Mouse (Mus musculus) right cerebral cortex, postnatal 4 days (tissue): ENCODE measurements around the gene Smad6.

Source experiments
- DNase-seq: peaks from one replicate; pipeline ENCODE4 v3.0.0-alpha.2; 2022

Smad6 gene

DNA sequence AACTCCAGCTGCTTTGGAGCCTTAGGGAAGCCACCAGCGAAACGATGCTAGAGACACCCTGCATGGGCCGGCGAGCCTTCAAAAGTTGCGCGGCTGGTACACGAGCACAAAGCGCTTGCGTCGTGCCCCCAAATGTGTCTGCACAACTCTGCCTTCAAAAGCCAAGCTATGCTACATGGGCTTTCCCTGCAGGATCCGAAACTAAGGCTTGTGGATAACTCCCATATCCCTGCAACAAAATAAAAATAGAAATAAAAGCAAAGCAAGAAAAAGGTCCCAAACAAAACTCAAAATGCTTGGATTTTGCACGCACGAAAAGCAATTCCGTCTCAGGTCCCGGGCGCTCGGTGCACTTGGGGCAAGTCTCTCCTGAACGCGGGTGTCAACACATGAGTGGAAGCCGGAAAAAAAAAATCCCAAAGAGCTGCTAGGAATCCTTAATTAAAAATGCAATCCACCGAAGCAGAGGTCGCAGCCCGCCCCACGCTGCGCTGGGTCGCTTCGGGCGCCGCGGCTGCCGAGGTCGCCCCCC is 474 bp downstream of the Smad6 start:
- no peak for DNase-seq

DNA sequence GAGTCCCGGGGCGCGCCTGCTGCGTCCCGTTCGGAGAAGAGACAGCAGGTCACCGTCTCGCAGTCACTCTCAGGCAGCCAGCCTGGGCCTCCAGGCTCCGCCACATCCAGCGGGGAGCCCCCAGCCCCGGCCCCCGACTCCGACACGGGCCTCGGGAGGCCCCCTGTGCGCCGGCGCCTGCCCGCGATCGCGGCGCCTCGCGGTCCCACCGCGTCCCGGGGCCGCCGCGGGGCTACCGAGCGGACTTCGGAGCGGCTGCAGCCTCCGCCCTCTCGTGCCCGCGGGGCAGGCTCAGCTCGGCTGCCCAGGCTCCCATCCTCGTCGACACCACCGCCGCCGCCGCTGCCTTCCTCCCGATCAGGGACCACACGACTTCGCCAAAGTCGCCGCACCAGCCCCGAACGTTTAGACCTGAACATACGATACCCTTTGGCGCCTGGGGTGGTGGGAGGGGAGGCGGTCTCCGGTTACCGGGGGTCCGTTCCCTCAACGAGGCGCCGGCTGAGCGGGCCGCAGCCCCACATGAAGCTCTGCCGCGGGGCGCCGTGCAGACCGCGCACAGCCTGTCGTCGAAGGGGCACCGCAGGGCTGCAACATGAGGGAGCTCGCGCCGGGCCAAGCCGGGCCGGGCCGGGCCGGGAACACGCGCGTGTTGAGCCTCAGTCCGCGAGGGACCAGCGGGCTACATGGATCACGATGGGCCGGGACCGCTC is 1.1 kb downstream of the Smad6 start:
- peak; percentile 20 for DNase-seq

DNA sequence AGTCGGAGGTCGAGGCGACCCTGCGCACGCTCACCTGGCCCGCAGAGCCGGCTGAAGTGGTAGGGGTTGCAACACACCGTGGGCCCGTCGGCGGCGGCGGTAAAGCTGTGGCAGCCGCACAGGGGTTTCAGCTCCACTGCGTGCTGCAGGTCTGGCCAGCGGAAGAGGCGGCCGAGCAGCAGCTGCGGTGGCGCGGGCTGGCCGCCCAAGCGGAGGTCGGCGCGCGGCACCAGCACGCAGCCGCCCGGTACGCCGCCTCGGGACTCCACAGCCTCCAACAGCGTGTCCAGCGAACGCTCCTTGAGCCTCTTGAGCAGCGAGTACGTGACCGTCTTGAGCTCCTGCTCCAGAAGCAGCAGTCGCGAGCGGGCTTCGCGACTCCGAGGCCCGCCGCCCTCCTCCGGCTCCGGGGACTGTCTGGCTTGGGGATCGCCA is 1.7 kb downstream of the Smad6 start:
- DNase-seq = peak; percentile 16

DNA sequence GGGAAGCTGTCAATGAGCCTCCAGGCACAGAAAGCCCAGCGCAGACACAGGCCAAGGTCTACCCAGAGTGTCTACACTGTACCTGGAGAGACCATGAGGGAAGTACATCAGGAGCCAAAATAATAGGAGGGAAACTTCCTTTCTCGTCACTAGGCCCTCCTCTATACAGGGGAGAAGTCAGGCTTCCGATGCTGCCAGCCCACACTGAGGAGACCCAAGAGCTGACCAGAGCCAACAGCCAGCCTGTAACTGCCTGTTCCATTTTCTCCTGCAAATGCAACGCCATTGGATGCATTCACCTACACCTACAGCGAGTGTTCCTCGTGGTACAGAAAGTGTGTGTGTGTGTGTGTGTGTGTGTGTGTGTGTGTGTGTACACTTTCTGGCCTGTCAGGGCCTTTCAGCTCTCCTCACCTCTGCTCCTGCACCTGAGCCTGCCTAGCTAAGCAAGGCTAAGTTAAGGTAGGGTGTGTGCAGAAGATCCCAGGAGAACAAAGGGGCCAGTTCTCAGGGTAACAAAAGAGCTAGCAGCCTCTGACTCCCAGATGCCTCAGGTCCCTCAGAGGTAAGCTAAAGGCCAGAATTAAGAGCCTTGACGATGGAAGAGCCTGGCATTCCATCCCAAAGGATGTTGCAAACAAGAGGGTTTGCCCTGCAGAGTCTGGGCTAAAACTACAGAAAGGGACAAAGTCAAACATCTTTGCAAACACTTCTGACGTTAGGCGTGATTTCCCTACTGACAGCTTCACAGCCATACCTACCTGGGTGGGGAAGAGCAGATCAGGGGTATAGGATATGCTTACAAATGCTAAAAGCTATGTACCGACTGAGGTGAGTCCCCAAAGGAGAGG is 2.6 kb downstream of the Smad6 start:
- DNase-seq = no peak

DNA sequence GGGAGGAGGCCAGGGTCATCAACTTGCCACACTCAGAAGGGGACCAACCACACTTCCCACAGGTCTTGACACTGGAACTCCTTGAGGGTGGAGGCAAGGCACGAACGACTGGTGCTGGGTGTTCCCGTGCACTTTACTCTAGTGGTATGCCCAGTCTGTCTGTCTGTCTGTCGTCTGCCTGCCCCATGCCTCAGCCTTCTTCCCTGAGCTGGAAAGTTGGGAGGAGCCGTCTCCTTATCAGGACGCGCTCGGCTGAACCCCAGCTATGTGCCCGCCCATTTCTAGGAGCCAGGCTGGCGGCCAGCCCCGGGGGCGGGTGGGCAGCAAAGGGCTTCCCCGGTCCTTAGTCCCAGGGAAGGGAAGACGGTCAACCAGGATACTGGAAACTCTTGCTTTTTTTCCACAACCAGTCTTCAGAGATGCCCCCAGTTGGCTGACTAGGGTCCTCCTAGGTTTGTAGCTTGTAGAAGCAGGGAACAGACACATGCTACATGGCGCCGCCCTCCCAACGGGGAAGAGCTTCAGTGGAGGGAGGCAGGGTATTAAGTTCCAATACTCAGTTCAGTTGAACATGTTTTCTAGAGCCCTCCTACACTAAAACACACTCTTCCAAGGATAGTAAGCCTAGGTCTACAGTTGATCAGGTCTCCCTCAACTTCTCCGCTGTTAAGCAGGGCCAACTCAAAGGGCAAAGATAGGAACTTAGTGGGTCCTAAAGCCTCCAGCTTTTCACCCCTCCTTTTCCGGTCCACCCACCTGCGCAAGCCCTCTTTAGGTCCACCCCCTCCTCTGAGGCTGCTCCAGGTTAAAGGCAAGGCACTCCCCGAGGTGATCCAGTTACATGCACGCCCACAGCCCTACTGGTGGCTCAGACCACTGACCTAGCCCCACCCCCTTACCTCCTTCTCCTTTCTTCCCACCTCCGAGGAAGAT is 3.7 kb downstream of the Smad6 start:
- peak; percentile 14 for DNase-seq

DNA sequence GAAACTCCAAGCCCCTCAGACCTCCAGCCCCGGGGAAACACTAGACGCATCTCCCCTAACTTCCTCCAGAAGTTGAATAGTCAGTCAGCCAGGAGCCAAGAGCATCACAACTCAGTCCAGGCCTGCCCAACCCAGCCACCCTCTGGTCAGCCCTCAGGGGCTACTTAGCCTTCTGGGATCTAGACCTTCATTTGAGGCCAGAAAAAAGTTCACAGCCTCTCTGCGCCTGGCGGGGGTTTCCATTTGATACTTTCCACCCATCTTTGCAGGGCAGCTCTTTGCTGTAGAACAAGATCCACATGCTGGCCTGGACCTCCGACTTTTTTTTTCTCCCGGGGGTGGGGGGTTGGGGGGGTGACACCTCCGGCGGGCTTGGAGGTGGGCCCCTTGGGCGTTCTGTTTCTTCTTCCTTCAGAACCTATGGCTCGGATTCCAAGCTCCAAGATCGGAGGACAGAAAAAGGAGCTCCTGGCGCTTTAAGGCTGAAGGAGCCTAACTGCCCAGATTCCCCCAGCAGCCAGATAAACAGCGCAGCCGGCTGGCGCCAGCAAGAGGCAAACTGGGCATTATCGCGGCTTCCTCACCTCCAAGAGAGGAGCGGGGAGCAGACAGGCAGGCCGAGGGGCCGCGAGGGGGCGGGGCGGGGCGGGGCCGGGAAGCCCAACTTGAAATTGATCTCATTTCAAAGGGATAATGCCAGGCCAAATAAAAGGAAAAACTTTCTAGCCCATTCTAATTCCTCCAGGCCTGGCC is 5.0 kb downstream of the Smad6 start:
- DNase-seq = peak; percentile 19

DNA sequence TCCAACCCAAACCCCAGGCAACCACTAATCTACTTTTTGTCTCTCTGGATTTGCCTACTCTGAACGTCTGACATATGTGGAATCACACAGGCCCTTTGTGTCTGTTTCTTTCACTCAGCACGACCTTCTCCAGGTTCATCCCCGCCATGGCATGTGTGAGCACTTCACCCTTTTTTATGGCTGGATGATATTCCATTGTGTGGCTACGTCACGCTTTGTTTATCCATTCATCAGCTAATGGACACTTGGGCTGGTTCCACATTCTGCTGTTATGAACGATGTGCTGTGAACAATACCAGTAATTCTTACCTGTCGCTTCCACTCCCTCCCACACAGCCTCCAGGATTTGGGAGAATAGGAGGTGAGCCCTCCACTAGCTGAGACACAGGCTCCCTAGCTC is 5.8 kb downstream of the Smad6 start:
- no peak for DNase-seq

DNA sequence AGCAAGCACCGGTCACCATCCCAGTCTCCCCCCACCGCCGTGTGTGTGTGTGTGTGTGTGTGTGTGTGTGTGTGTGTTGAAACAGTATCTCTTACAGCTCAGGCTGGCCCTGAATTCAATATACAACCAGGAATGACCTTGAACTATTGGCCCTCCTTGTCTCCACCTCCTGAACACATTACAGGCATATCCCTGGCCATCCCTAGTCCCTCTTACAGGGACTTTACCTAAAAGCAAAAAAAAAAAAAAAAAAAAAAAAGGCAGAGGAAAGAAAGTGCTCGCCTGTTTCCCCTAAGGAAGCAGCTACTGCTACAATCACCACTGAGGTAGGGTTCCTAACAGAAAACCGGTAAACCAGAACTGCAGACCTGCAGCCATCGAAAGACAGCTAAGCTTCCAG is 7.1 kb downstream of the Smad6 start:
- DNase-seq = no peak

DNA sequence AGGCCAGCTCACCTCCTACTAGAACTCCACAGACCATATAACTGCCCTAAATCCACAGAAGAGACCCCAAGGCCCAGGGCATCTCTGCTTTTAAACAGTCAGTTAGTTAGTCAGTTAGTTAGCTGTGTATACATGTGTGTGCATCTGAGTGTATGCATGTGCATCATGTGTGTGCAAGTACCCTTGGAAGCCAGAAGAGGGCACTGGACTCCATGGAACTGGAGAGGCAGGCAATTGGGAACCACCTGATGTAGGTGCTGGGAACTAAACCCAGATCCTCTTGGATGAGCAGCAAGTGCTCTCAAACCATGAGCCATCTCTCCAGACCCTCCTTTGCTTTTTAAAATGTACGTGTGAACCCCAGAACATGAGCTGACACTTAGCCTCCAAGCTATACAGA is 10.5 kb downstream of the Smad6 start:
- no peak for DNase-seq

DNA sequence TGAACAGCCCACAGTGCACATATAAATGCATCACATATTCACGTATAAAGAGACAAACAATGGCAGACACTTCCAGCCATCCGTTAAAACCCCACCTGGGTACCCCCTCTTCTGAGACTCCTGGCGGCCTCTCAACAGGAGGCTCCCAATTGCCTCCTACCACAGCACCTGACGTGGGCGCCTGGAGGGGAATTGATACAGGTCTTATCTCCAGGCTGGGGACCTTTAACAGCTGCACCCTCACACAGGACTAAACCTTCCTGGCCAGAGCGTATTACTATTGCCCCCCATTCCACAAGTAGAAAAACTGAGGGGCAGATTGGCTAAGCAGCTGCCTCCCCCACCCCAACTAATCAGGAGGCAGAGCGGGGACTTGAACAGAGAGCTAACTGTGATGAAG is 18.9 kb downstream of the Smad6 start:
- no peak for DNase-seq

DNA sequence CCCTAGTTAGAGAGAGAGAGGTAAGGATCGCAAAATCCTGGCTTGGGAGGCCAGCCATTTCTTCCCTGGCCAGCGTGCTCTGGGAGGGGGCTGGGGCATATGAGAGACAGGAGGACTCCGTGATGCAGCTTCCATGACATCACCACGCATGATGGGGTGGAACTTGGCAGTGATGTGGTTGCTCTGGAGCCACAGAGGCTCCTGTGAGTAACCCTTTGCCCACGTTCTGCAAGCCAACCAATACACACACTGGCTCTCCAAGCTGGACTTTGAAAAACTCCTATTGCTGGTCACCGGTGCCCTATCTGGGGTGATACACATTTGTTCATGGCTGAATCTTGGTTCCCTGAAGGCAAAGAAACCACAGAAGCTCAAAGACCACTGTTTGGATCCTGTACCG is 20.8 kb downstream of the Smad6 start:
- no peak for DNase-seq

DNA sequence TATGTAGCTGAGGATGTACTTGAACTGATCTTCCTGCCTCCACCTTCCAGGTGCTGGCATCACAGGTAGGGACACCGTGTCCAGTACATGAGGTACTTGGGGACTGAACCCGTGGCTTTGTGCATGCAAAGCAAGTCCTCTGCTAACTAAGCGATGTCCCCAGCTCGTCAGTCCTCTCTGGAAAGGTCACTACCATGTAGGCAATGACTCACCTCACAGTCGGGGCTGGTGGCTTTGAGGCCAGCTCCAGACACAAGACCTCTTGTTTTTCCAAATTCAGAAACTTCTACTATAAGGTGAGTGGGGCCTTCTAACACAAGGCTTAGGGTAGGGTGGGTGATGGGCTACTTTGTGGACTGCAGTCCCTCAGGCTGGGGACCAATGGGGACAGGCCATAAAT is 21.8 kb downstream of the Smad6 start:
- DNase-seq = no peak

DNA sequence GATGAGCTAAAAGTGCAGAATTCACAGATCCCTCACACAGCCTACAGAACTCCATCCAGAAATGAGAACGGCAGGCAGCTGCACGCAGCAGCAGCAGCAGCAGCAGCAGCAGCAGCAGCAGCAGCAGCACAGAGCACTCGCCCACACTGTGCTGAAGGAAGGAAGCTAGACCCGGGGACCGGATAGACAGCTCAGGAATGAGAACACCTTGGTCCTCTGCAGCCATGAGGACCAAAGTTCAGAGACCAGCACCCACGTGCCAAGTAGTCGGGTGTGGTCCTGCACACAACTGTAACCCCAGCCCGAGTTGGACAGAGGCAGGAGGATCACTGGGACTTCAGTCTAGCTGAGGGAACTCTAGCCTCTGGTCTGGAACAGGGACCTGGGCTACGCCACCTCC is 22.7 kb downstream of the Smad6 start:
- no peak for DNase-seq

DNA sequence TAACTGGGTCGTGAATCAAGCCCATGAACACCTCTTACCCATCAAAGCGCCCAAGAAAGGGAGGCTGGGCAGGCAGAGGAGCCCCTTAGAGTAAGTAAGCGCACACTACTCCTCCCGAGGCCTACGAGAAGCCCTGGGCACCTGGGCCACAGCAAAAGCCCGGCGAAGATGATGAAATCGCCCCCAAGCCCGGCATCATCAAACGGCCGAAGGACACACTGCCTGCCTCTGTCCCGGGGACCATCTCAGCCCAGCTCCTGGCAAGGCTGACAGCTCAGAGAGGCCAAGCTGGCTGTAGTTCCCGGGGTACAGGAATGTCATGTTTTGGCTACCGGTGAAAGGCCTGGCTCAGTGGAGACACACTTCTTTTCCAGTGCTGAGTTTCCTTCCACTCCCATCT is 23.8 kb downstream of the Smad6 start:
- DNase-seq = no peak

DNA sequence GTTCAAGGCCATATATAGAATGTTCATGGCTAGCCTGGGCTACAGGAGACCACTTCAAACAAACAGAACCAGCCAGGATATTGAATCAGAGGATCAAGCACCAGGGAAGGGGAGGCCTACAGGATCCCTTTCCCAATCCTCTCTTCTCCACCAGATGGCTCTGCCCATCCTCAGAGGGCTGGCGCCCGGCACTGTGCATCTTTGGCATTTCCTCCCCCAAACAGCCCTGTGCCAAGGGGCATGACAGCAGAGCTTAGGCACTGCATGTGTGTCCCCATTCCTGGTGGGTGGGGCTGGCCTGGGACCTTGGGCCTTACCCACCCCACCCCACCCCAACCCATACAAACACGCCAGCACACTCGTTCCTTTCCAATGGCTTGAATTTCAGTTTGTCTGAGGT is 24.4 kb downstream of the Smad6 start:
- peak; percentile 34 for DNase-seq

DNA sequence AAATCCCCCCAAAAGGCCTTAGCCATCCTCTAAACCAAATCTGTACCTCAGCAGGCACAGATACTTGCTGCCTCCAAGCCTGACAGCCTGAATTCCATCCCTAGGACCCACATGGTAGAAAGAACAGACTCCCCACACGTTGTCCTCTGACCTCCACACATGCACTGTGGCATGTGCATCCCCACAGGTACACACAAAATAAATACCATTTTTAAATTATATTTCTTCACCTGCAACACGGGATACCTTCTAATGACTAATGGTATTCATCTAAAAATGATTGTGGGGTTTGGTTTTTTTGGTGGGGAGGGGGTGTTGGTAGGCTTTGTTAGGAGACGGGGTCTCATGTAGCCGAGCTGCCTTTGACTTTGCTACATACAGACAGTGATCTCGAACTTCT is 28.6 kb downstream of the Smad6 start:
- no peak for DNase-seq

DNA sequence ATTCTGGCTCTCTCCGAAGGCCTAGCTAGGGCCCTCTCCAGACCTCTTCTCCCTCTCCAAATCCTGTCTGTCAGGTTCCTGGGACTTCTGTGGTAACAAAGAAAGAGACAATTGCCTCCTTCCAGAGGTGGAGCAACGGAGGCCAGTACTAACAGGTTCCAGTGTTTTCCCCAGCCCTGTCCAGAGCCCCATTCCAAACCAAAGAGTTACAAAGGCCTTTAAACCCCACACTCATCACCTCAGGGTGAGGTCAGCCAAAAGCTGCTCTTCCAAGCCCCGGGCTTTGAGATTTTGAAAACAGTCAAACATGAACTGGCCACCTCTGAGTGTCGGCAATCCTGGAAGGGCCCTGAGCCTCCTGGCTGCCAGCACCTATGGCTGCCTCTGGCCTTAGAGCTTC is 29.1 kb downstream of the Smad6 start:
- no peak for DNase-seq

DNA sequence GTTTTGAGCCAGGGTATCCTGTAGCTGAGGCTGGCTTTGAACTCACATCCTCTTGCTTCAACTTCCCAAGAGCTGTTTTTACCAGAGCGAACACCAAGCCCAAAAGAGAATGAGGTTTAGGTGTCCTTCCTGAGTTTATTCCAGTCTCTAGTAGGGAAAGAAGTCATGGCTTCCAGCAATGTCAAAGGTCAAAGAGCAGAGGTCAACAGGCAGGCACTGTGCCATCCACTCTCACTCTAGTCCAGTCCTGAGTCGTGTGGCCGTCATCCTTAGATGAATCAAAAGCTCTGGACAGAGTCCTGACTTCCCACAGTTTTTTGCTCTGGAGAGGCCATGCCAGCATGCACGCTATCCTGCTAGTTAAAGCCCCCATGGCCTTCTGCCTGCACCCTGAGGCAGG is 30.7 kb downstream of the Smad6 start:
- DNase-seq = no peak

DNA sequence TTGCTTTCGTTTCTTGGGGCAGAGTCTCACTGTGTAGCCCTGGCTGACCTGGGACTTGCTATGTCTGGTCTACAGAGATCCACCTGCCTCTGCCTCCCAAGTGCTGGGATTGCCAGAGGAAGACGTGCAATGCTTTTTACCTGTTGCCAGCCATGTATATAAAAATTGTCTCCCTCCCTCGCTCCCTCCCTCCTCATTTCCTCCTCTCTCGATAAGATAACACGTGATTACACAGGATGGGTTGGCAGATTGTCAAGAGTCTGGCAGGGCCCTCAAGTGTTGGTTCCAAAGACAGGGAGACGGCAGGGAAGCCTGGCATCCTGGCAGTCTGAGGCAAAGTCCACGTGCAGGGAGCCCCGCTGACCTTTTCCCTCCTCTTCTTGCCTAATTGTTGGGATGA is 32.2 kb downstream of the Smad6 start:
- DNase-seq = no peak

DNA sequence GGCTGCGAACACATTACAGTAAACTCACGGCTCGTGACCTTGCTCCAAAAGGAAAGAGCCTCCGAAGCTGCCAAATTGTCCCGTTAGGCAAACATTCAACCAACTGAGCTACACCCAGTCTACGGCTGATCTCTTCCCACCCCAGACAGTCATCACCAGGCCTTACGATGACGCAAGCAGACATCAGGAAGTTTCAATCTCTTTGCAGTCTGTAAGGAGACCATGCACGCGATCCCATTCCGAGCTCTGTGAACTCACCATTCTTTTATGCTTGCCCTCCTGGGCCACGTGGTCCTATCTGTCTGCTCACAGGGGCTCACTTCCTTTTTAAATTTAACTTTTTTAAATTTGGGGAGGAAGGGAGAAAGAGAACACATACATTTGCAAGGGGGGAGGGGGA is 32.6 kb downstream of the Smad6 start:
- DNase-seq = no peak

DNA sequence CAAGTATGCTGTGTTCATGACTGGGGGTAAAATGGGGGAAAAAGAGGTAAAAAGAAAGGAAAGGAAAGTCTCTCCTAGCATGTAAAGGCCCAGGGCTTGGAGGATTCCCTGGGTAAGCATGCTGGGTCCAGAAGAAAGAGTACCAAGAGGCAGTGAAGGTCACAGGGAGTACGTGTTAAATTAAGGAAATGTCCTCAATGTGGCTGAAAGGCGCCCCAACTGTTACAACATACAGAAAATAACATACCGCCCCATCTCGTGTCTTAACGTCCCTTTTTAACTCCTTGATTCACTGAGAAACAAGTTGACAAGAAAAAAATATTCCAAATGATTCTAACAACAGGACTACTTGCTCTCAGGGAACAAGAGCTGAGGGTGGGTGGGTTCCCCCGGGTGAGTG is 36.7 kb downstream of the Smad6 start:
- DNase-seq = no peak

DNA sequence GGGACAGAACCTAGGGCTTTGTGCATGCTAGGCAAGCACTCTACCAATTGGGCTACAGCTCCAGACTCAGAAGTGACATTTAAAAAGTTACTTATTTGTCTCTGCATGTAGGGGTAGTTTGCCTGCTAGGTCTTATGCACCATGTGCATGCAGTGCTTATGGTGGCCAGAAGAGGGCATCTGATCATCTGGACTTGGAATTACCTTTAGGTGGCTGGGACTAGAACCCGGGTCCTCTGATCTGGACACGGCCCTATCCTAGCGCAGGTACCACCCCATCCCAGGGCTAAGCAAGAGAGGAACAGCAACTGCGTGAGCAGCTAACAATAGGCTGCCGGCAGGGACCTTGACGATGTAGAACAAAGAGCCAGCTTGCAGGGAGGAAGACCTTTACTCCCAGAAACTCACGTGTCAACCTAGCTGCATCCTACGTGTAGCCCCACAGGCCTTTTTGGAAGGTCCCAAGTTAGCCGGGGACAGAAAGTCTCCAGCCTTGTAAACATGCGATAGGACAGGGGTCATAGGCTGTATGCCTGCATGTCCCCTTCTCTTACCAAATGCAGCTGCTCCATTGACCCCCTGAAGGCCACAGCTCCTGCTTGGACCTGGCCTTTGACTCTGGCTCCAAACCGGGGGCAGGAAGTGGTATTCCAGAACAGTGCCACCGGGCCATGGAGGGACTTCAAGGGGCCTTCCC is 38.8 kb downstream of the Smad6 start:
- DNase-seq = no peak
